Mouse (Mus musculus) spleen, adult 2 months (tissue): ENCODE results near the gene Polm.

ENCODE experiments used
- CTCF ChIP-seq: fragments of 200-500 bp; IDR thresholded peaks from 2 replicates; pipeline ENCODE4 v1.5.1; 2011; ENCODE audit warnings: mild to moderate bottlenecking, inconsistent platforms; ENCODE audit not compliant: insufficient read depth, insufficient read length, insufficient replicate concordance; ENCODE audit errors: extremely low read depth
- POLR2A ChIP-seq: fragments of 200-500 bp; IDR thresholded peaks from 2 replicates; pipeline ENCODE4 v1.6.1; 2011; ENCODE audit warnings: low read depth, low read length, inconsistent platforms

DNA sequence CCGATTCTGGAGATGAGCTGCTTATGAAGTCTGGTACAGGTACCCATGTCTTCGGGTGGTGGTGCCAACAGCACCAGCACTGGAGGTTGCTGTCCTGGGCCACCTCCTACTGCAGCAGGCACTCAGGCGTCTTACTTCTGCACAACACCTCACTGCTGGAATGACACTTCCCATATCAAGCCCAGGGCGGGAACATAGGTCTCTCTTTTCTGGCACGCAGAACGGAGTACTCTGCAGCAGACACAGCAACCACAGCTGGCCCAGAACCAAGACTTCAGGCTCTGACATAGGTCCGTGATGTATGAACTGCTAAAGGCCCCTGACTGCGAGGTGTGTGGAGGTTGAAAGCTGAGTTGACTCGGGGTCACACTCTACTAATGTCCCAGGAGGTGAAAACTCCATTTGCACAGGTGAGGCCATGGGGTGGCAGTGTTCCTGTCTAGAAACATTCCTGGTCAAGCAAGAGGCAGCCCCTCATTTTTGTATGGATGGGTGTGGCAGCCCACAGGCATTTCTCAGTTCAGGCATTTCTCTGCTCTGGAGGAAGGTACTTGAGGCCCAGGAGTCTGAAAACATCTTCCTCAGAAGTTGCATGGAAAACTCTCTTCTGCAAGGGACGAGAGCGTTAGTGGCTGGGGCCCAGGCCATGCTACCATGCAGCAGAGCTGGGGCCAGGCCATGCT, 9.2 kb downstream of the Polm start:
- TF ChIP-seq CTCF (no peak), POLR2A (no peak)
